Mouse (Mus musculus) heart, postnatal 0 days (tissue): ENCODE measurements around the gene Bcl9l.

Experiments used
- CTCF ChIP-seq: IDR thresholded peaks from 2 replicates; pipeline ENCODE4 v1.5.1; 2016; ENCODE audit warnings: antibody characterized with exemption, control low read depth, low read depth
- EP300 ChIP-seq: IDR thresholded peaks from 2 replicates; pipeline ENCODE4 v1.6.1; 2016; ENCODE audit warnings: antibody characterized with exemption, low read depth

DNA sequence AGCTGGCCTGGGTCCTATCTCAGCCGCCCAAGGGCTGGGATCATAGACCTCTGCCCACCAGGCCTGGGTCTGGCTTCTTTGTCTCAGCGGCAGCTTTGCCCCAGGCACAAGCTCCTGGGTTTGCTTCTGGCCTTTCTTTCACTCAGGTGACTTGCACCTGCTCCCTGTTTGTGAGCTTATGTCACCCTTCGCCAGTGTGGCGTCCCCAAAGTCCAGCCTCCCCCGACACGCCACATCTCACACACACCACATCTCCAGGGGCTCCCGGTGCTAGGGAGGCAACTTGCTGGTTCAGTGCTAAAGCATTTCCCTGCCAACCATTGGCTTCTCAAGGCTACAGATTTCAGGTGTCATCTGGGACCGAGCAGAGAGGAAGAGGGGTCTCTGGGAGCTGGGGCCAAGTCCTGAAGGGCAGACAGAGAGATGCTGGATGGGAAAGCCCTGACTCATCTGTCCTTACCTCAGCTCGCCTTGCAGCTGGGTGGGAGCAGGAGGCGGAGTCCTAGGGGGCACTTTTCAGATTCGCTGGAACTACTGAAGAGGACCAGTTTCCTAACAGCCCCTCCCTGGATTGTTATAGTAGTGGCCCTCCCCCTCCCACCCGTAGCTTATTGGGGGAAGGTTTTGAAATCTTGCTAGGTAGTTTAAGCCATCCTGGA lies 14.3 kb downstream of the Bcl9l start:
- TF ChIP-seq CTCF = no peak
- TF ChIP-seq EP300 = no peak
